ENCODE assay signal across 9 mouse cellular contexts in genomic region chr3:87765631-87766283, GRCm38 (mm10). TPM values are rescaled to one million over a fixed set of nuclear protein-coding genes. Genes with fewer than 3 reads are reported as not detected.
DNase-seq lines count a peak whose midpoint lies in the region; ATAC-seq and TF ChIP-seq lines count a peak whose summit lies in the region.
"Had no signal": no experiment of that assay in that cellular context is flagged by ENCODE, and none has a peak within 500 bp of the region (broad histone marks: within the 10 kb centered on the region; RNA-seq: fewer than 3 reads in every experiment).

No protein-coding gene starts in this region.

- H3K4me3 ChIP-seq in kidney, embryonic 15.5 days (replicated peaks): peak overlapping the region; percentile 22
- no peak overlapping the region; the same call in 1 of the 2 replicates for H3K4me3 ChIP-seq in embryonic facial prominence, embryonic 10.5 days
- H3K4me3 ChIP-seq in heart, embryonic 16.5 days (ENCODE audit: low read length): no peak overlapping the region
- H3K4me3 ChIP-seq in limb, embryonic 14.5 days (replicated peaks; ENCODE audit: low read length): no peak overlapping the region

- peaks cover 85% of the 10 kb centered on the region for H3K4me1 ChIP-seq in kidney, embryonic 15.5 days
- H3K4me1 ChIP-seq in embryonic facial prominence, embryonic 10.5 days: peaks cover 83% of the 10 kb centered on the region
- H3K4me1 ChIP-seq in heart, embryonic 16.5 days (ENCODE audit: control insufficient read depth, insufficient read depth, low read length): peaks cover 30% of the 10 kb centered on the region
- H3K4me1 ChIP-seq in limb, embryonic 14.5 days (ENCODE audit: control insufficient read depth, insufficient read depth, low read length): peaks cover 56% of the 10 kb centered on the region

- no peak for TF ChIP-seq POLR2A in limb, embryonic 14.5 days (IDR thresholded peaks at IDR 0.05; ENCODE audit: borderline replicate concordance, extremely low read depth, insufficient read depth, insufficient read length)

- DNase-seq in kidney, postnatal 25 days: no peak
- no peak for DNase-seq in embryonic facial prominence, embryonic 10.5 days (ENCODE audit: low spot score)
- no peak for DNase-seq in limb, embryonic 14.5 days (ENCODE audit: low spot score)
- DNase-seq in adipocyte (ENCODE audit: low spot score): no peak
- DNase-seq in cerebellum, postnatal 36 days: no peak
- no peak for DNase-seq in c-Kit-positive CD71-positive TER-119-positive erythroid progenitor cells, embryonic 14.5 days (ENCODE audit: low spot score)
- DNase-seq: adrenal gland, adult 8-10 months had no signal

- peak overlapping the region; percentile 95 for H3K27ac ChIP-seq in kidney, embryonic 15.5 days
- H3K27ac ChIP-seq in embryonic facial prominence, embryonic 10.5 days (replicated peaks): peak overlapping the region; percentile 83
- peak overlapping the region; percentile 87 for H3K27ac ChIP-seq in heart, embryonic 16.5 days (ENCODE audit: low read length)
- peak overlapping the region; percentile 88 for H3K27ac ChIP-seq in limb, embryonic 14.5 days (replicated peaks; ENCODE audit: low read depth, low read length)

- H3K4me2 ChIP-seq in kidney, embryonic 15.5 days: peak overlapping the region; percentile 67
- peak overlapping the region; percentile 50 for H3K4me2 ChIP-seq in heart, embryonic 16.5 days (ENCODE audit: low read depth, low read length)
- peak overlapping the region; percentile 41; the same call in 1 of the 2 replicates for H3K4me2 ChIP-seq in limb, embryonic 14.5 days (replicated peaks; ENCODE audit: low read depth, low read length, severe bottlenecking)

- H3K9ac ChIP-seq in kidney, embryonic 15.5 days: no peak overlapping the region
- 0 out of 2 replicates have a peak overlapping the region, but pooled peaks have one; percentile 38 for H3K9ac ChIP-seq in heart, embryonic 16.5 days (ENCODE audit: low read length)
- no peak overlapping the region for H3K9ac ChIP-seq in limb, embryonic 14.5 days (ENCODE audit: low read depth, low read length, severe bottlenecking)

- ATAC-seq in kidney, embryonic 15.5 days (replicated peaks; ENCODE audit: low FRiP score): no peak
- no peak for ATAC-seq in heart, embryonic 16.5 days (replicated peaks; ENCODE audit: extremely low read depth, insufficient read depth, low FRiP score)
- ATAC-seq in limb, embryonic 14.5 days (ENCODE audit: low FRiP score, low read depth): no peak

- WGBS in kidney, embryonic 15.5 days: 62% methylated on average over 5 of the region's 5 CpGs
- 71% methylated on average over 5 of the region's 5 CpGs for WGBS in embryonic facial prominence, embryonic 10.5 days
- WGBS in heart, embryonic 16.5 days: 67% methylated on average over 5 of the region's 5 CpGs
- 59% methylated on average over 5 of the region's 5 CpGs for WGBS in limb, embryonic 14.5 days

- no peaks in the 10 kb centered on the region for H3K27me3 ChIP-seq in kidney, embryonic 15.5 days
- H3K27me3 ChIP-seq in embryonic facial prominence, embryonic 10.5 days (replicated peaks; ENCODE audit: low read depth, poor library complexity, severe bottlenecking): peaks cover 67% of the 10 kb centered on the region
- no peaks in the 10 kb centered on the region for H3K27me3 ChIP-seq in heart, embryonic 16.5 days (ENCODE audit: control insufficient read depth, insufficient read depth, low read length)
- no peaks in the 10 kb centered on the region for H3K27me3 ChIP-seq in limb, embryonic 14.5 days (ENCODE audit: control insufficient read depth, insufficient read depth, low read length)

- no peaks in the 10 kb centered on the region for H3K9me3 ChIP-seq in kidney, embryonic 15.5 days (replicated peaks)
- H3K9me3 ChIP-seq in embryonic facial prominence, embryonic 10.5 days: no peaks in the 10 kb centered on the region
- H3K9me3 ChIP-seq in heart, embryonic 16.5 days (replicated peaks; ENCODE audit: control insufficient read depth, low read length): no peaks in the 10 kb centered on the region
- no peaks in the 10 kb centered on the region for H3K9me3 ChIP-seq in limb, embryonic 14.5 days (ENCODE audit: control insufficient read depth, low read length)

- H3K36me3 ChIP-seq in kidney, embryonic 15.5 days: peaks cover 3% of the 10 kb centered on the region; the same call in 1 of the 2 replicates
- no peaks in the 10 kb centered on the region for H3K36me3 ChIP-seq in embryonic facial prominence, embryonic 10.5 days (replicated peaks)
- no peaks in the 10 kb centered on the region for H3K36me3 ChIP-seq in heart, embryonic 16.5 days (ENCODE audit: control insufficient read depth, insufficient read depth)
- H3K36me3 ChIP-seq in limb, embryonic 14.5 days (ENCODE audit: control insufficient read depth, insufficient read depth, low read length): no peaks in the 10 kb centered on the region

RNA-seq across cellular contexts. Expression of gene Lrrc71, which starts 17.3 kb away (rescaled TPM):
- 0.66 and 0.84 TPM in 2 replicates for polyA plus RNA-seq in kidney, embryonic 15.5 days (2015; fragmentation: Nextera tagmentation; extraction: Ambion mirVana)
- polyA plus RNA-seq in embryonic facial prominence, embryonic 10.5 days (2016; fragmentation: Nextera tagmentation; extraction: Ambion mirVana): 0.28 and 0.41 TPM in 2 replicates
- 0.71 and 0.87 TPM in 2 replicates for polyA plus RNA-seq in heart, embryonic 16.5 days (2015; fragmentation: Nextera tagmentation; extraction: Ambion mirVana)
- polyA plus RNA-seq in limb, embryonic 14.5 days (2012; rRNA removed): 0.28 and 0.52 TPM in 2 replicates
- 0.33 and 0.83 TPM in 2 replicates for polyA plus RNA-seq in limb, embryonic 14.5 days (2014; fragmentation: Nextera tagmentation; extraction: Ambion mirVana)

RNA-seq across cellular contexts. Expression of gene Ntrk1, which starts 29.2 kb away (rescaled TPM):
- 6.1 and 8.4 TPM in 2 replicates for polyA plus RNA-seq in kidney, embryonic 15.5 days (2015; fragmentation: Nextera tagmentation; extraction: Ambion mirVana)
- polyA plus RNA-seq in embryonic facial prominence, embryonic 10.5 days (2016; fragmentation: Nextera tagmentation; extraction: Ambion mirVana): 10.7 and 11.0 TPM in 2 replicates
- polyA plus RNA-seq in heart, embryonic 16.5 days (2015; fragmentation: Nextera tagmentation; extraction: Ambion mirVana): 0.39 and 0.44 TPM in 2 replicates
- 2.7 and 3.7 TPM in 2 replicates for polyA plus RNA-seq in limb, embryonic 14.5 days (2012; rRNA removed)
- polyA plus RNA-seq in limb, embryonic 14.5 days (2014; fragmentation: Nextera tagmentation; extraction: Ambion mirVana): 1.3 and 2.1 TPM in 2 replicates

RNA-seq across cellular contexts. Expression of gene Insrr, which starts 31.0 kb away (rescaled TPM):
- polyA plus RNA-seq in kidney, embryonic 15.5 days (2015; fragmentation: Nextera tagmentation; extraction: Ambion mirVana): 1.2 and 1.5 TPM in 2 replicates
- 0.49 and 0.54 TPM in 2 replicates for polyA plus RNA-seq in embryonic facial prominence, embryonic 10.5 days (2016; fragmentation: Nextera tagmentation; extraction: Ambion mirVana)
- polyA plus RNA-seq in heart, embryonic 16.5 days (2015; fragmentation: Nextera tagmentation; extraction: Ambion mirVana): not detected in 2 replicates
- polyA plus RNA-seq in limb, embryonic 14.5 days (2012; rRNA removed): 1.4 and 1.7 TPM in 2 replicates
- 0.22 and 0.35 TPM in 2 replicates for polyA plus RNA-seq in limb, embryonic 14.5 days (2014; fragmentation: Nextera tagmentation; extraction: Ambion mirVana)

RNA-seq across cellular contexts. Expression of gene Pear1, which starts 58.3 kb away (rescaled TPM):
- polyA plus RNA-seq in kidney, embryonic 15.5 days (2015; fragmentation: Nextera tagmentation; extraction: Ambion mirVana): 40.8 and 51.0 TPM in 2 replicates
- polyA plus RNA-seq in embryonic facial prominence, embryonic 10.5 days (2016; fragmentation: Nextera tagmentation; extraction: Ambion mirVana): 12.2 and 13.4 TPM in 2 replicates
- 19.4 and 21.5 TPM in 2 replicates for polyA plus RNA-seq in heart, embryonic 16.5 days (2015; fragmentation: Nextera tagmentation; extraction: Ambion mirVana)
- polyA plus RNA-seq in limb, embryonic 14.5 days (2012; rRNA removed): 47.2 and 65.4 TPM in 2 replicates
- polyA plus RNA-seq in limb, embryonic 14.5 days (2014; fragmentation: Nextera tagmentation; extraction: Ambion mirVana): 21.5 and 27.0 TPM in 2 replicates
